Mouse (Mus musculus) heart, embryonic 11.5 days (tissue): ENCODE data around the gene Zfp385b. TPM values are rescaled to one million over a fixed set of nuclear protein-coding genes. Genes with fewer than 3 reads are reported as not detected.
A peak's percentile ranks its signal among the peaks of the same experiment; 100 is the strongest.

Experiments
- ATAC-seq: fragments of 200-750 bp; cut with Nextera tagmentation; replicated peaks from 2 replicates; pipeline ENCODE4 v1.8.0; 2017; ENCODE audit warnings: moderate library complexity; ENCODE audit not compliant: insufficient number of reproducible peaks, low FRiP score, low TSS enrichment
- H3K27ac ChIP-seq: fragments of 300-500 bp; sonication (generic); 2 replicates; pipeline ENCODE4 v1.5.1; 2014; ENCODE audit warnings: mild to moderate bottlenecking, low read depth, low read length
- H3K27me3 ChIP-seq: fragments of 300-500 bp; sonication (generic); 2 replicates; pipeline ENCODE4 v1.6.1; 2014; ENCODE audit warnings: mild to moderate bottlenecking, low read length, mixed read lengths; ENCODE audit not compliant: control insufficient read depth, insufficient read depth
- H3K36me3 ChIP-seq: fragments of 300-500 bp; sonication (generic); 2 replicates; pipeline ENCODE4 v1.6.1; 2014; ENCODE audit warnings: mild to moderate bottlenecking, low read length, moderate library complexity, mixed read lengths; ENCODE audit not compliant: control insufficient read depth, insufficient read depth
- H3K4me1 ChIP-seq: fragments of 300-500 bp; sonication (generic); 2 replicates; pipeline ENCODE4 v1.6.1; 2014; ENCODE audit warnings: low read length; ENCODE audit not compliant: control insufficient read depth, insufficient read depth
- H3K4me2 ChIP-seq: fragments of 300-500 bp; sonication (generic); 2 replicates; pipeline ENCODE4 v1.6.1; 2014; ENCODE audit warnings: mild to moderate bottlenecking, moderate library complexity
- H3K4me3 ChIP-seq: fragments of 300-500 bp; sonication (generic); 2 replicates; pipeline ENCODE4 v1.5.1; 2014; ENCODE audit warnings: low read depth, low read length
- H3K9ac ChIP-seq: fragments of 300-500 bp; sonication (generic); 2 replicates; pipeline ENCODE4 v1.6.1; 2014; ENCODE audit warnings: mild to moderate bottlenecking, low read depth, low read length, moderate library complexity
- H3K9me3 ChIP-seq: fragments of 300-500 bp; sonication (generic); replicated peaks from 2 replicates; pipeline ENCODE4 v1.6.1; 2016; ENCODE audit warnings: low read length; ENCODE audit not compliant: control insufficient read depth
- WGBS: fragments of 180-500 bp; shearing (Covaris S2); extraction: QIAGEN DNeasy Blood & Tissue Kit; methylation state at CpG from one replicate; pipeline ENCODE4 v1.1.7; 2014; ENCODE audit not compliant: insufficient replicate concordance; 5-methylcytosine and 5-hydroxymethylcytosine counted together
- polyA plus RNA-seq: library from polyadenylated mRNA; unstranded; fragments of >200 nt; fragmentation: Nextera tagmentation; extraction: Ambion mirVana; gene quantifications from 2 replicates; pipeline ENCODE4 v1.2.1, GENCODE M21; 2014

The Zfp385b gene
- polyA plus RNA-seq, 1 experiment from 2014 or later = 3.8 TPM

DNA sequence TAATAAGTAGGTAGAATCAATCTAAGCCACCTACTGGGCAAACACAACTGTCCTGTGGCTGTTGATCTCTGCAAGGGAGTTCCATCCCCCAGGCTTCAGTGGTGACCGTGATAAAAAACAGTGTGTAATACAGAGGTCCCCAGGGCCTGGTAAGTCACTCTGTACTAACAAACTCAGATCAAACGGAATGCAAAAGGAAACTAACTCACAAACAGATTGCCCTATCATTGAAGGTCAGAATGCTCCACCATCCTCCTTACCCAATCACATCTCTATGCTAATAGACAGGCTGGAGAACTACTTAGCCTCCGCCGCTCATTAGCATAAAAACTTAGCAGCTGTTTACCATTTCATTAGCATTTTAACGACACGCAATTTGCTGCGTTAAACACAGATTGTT is 313.1 kb downstream of the Zfp385b start:
- Histone ChIP-seq H3K4me2 (peak overlapping the region; percentile 57), H3K4me1 (no peaks in the 10 kb centered on the region; the same call in 1 of the 2 replicates), H3K27ac (no peak overlapping the region), H3K9me3 (no peaks in the 10 kb centered on the region), H3K36me3 (no peaks in the 10 kb centered on the region), H3K9ac (no peak overlapping the region), H3K4me3 (peak overlapping the region; percentile 14; the same call in 1 of the 2 replicates), H3K27me3 (no peaks in the 10 kb centered on the region)
- ATAC-seq = no peak
- WGBS = 8% methylated on average over 7 of the region's 7 CpGs

DNA sequence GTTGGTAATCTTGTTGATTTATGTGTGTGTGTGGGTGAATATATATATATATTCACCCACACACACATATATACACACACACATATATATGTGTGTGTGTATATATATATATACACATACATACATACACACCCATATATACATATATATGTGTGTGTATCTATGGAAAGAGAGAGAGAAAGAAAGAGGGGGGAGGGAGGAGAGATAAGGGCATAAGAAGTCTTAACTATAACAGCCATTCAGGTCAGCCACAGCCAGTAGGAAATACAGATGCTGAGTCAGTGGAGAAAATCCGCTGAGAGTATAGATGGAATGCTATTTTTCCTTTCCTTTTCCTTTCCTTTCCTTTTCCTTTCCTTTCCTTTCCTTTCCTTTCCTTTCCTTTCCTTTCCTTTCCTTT is 313.8 kb downstream of the Zfp385b start:
- WGBS = 53% methylated on average over 1 of the region's 1 CpGs
- Histone ChIP-seq H3K4me2 (no peak overlapping the region), H3K27ac (no peak overlapping the region), H3K9ac (no peak overlapping the region), H3K36me3 (no peaks in the 10 kb centered on the region), H3K27me3 (no peaks in the 10 kb centered on the region), H3K4me3 (no peak overlapping the region), H3K4me1 (no peaks in the 10 kb centered on the region; the same call in 1 of the 2 replicates), H3K9me3 (no peaks in the 10 kb centered on the region)
- no peak for ATAC-seq

DNA sequence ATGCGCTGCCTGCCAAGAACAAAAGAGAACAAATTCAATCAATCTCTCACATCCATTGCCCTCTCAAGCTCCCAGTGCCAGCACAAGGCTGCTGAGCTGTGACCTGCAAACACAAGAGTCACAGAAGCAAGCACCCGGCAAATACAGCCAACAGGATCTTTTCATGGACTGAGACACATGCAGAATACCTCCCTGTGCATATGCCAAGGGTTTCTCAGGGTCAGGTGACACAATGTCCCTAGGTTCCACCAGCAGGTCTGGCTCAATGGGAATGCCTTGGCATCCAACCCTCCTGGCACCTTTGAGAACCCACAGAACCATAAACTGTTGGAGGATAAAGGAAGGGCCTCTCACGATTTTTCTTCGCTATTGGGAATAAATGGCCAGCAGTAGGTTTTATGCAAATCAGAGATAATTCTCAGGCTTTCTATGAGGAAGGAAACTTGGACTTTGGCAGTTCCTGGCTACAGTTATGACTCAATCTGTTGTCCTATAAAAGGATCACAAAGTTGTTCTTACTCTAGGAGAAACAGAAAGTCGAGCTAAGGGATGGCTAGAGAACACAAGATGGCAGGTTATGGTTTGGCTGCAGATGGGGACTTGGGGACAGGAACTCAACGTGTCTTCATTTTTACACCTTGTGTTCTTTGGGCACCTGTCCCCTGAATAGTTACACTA is 315.6 kb downstream of the Zfp385b start:
- Histone ChIP-seq H3K36me3 (no peaks in the 10 kb centered on the region), H3K9me3 (no peaks in the 10 kb centered on the region), H3K4me3 (no peak overlapping the region), H3K4me1 (no peaks in the 10 kb centered on the region; the same call in 1 of the 2 replicates), H3K27ac (no peak overlapping the region), H3K4me2 (no peak overlapping the region), H3K9ac (no peak overlapping the region), H3K27me3 (no peaks in the 10 kb centered on the region)
- ATAC-seq = no peak
- WGBS = 86% methylated on average over 6 of the region's 6 CpGs

DNA sequence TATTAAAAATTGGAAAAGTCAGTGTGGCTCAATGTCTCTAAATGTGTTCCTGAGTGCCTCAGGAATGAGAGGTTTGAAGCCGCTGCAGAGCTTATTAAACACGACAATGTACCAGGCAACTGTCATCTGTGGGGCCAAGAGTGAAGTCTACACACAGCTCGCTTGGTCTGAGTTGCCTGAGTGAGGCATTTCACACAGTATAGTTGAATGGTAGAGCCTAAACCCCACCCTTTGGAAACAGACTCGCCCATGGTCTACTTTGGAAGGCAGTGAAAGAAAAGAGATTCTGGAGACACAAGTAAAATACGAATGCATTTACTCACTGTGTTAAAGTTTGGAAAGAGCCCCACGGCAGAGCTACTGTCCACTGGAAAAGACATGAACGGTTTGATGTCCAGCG is 316.2 kb downstream of the Zfp385b start:
- Histone ChIP-seq H3K27me3 (no peaks in the 10 kb centered on the region), H3K27ac (no peak overlapping the region), H3K4me3 (no peak overlapping the region), H3K9me3 (no peaks in the 10 kb centered on the region), H3K36me3 (no peaks in the 10 kb centered on the region), H3K9ac (no peak overlapping the region), H3K4me1 (no peaks in the 10 kb centered on the region; the same call in 1 of the 2 replicates), H3K4me2 (no peak overlapping the region)
- WGBS = 83% methylated on average over 8 of the region's 8 CpGs
- no peak for ATAC-seq

DNA sequence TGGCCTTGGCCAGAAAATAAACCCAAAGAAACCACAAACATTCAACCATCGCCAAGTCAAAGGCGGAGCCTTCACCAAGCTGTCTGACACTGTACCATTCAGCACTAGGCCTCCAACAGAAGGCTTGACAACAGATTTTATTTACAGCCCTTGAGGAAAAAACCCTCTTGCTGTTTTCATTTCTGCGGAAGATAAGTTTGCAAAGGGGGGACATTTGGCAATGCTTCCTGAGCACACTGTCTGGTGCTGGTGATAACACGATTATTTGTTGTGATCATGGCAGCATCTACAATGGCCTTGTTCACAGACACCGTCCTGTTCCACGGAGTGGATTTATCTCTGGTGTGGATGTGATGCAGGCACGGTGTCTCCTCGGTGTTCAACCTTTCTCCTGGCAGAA is 317.0 kb downstream of the Zfp385b start:
- no peaks in the 10 kb centered on the region for H3K36me3 ChIP-seq
- no peak for ATAC-seq
- H3K4me2 ChIP-seq = no peak overlapping the region

DNA sequence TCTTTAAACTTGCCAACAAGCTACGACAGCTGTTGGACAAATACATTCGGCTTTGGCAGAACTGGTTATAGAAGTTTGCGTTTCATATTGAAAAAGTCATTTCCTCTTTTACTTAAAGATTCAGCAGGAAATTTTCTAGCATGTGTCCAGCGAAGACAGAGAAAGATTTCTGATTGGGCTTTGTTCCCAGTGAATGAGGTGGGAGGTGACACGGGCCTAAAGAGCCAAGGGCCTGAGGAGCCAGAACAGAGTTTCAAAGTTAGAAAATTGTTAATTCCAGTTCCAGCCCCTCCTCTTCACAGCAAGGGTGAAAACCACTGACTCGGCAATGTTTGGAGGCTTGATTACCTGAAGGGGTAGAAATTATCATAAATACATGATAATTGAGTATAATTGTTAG is 319.0 kb downstream of the Zfp385b start:
- 0 out of 2 replicates have a peak, but pooled peaks cover 4% of the 10 kb centered on the region for H3K9me3 ChIP-seq
- WGBS = 75% methylated on average over 6 of the region's 6 CpGs
- no peak for ATAC-seq
- no peak overlapping the region for H3K4me3 ChIP-seq
- no peaks in the 10 kb centered on the region for H3K36me3 ChIP-seq
- H3K4me2 ChIP-seq = no peak overlapping the region
- no peak overlapping the region for H3K27ac ChIP-seq
- H3K9ac ChIP-seq = no peak overlapping the region
- H3K27me3 ChIP-seq = no peaks in the 10 kb centered on the region
- no peaks in the 10 kb centered on the region for H3K4me1 ChIP-seq

More for the DNA sequence above, 317.0 kb downstream of the Zfp385b start:
- Histone ChIP-seq H3K4me3 (no peak overlapping the region), H3K4me1 (no peaks in the 10 kb centered on the region; the same call in 1 of the 2 replicates), H3K9ac (no peak overlapping the region), H3K27ac (no peak overlapping the region), H3K9me3 (no peaks in the 10 kb centered on the region), H3K27me3 (no peaks in the 10 kb centered on the region)
- WGBS = 60% methylated on average over 8 of the region's 8 CpGs

DNA sequence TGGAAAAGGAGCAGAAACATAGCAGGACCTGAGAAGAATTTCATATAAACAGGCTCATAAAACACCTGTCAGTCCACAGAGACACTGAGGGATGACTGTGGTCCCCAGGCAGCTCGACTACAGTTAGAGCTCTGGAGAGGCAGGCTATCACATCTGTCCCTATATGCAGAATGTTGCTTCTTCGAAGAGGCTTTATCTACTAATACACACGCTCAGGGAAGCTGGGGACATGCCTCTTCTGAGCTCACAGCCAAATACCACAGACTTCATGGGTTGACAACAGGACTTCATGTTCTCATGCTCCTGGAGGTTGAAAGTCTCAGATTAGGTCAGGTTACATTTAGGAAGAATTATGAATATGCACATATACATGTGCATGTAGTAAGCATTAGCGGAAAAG is 321.1 kb downstream of the Zfp385b start:
- Histone ChIP-seq H3K27ac (no peak overlapping the region), H3K36me3 (no peaks in the 10 kb centered on the region), H3K4me1 (no peaks in the 10 kb centered on the region), H3K9ac (no peak overlapping the region), H3K4me3 (no peak overlapping the region), H3K4me2 (no peak overlapping the region), H3K27me3 (no peaks in the 10 kb centered on the region), H3K9me3 (0 out of 2 replicates have a peak, but pooled peaks cover 4% of the 10 kb centered on the region)
- 56% methylated on average over 4 of the region's 4 CpGs for WGBS
- no peak for ATAC-seq

DNA sequence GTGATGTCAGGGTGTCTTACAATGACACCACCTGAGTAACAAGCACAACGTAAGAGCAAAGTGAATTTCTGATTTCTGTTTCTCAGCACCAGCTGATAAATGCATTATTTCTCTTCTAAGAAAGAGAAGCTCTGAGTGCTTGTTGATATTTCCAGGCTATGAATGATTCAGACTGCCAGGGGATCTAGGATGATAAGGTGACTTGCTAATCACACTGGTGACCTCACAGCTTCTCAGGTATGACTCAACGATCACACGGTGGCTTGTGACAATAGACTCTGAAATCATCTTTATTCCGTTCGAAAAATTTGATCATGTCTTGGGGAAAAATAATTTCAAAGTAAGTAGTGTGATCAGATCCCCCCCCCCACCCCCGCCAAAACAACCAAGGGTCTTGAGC is 321.5 kb downstream of the Zfp385b start:
- Histone ChIP-seq H3K4me1 (no peaks in the 10 kb centered on the region), H3K9me3 (0 out of 2 replicates have a peak, but pooled peaks cover 4% of the 10 kb centered on the region), H3K9ac (no peak overlapping the region), H3K36me3 (no peaks in the 10 kb centered on the region), H3K27me3 (no peaks in the 10 kb centered on the region), H3K27ac (no peak overlapping the region), H3K4me3 (no peak overlapping the region), H3K4me2 (no peak overlapping the region)
- WGBS = 83% methylated on average over 6 of the region's 6 CpGs
- ATAC-seq = no peak

DNA sequence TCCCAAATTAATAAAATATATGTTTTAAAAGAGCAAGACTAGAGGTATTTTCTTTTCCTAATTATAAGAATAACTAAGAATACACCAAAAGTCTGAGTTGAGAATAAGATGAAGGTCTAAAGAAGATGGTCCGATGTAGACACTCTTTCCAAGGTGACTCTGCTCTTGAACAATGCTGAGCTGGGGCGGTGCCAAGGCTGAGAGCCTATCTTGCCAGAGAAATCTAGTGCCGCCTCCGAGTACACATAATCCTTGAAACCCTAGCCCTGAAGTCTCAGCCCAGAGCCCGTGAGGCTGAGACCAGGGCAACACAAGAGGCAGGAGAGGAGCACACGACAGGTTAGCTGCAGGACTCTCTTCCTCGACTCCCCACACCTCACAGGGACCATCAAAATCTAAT is 323.4 kb downstream of the Zfp385b start:
- ATAC-seq = no peak
- 80% methylated on average over 7 of the region's 7 CpGs for WGBS
- Histone ChIP-seq H3K36me3 (no peaks in the 10 kb centered on the region), H3K4me1 (no peaks in the 10 kb centered on the region), H3K27me3 (no peaks in the 10 kb centered on the region), H3K9ac (no peak overlapping the region), H3K4me2 (no peak overlapping the region), H3K4me3 (no peak overlapping the region), H3K9me3 (0 out of 2 replicates have a peak, but pooled peaks cover 4% of the 10 kb centered on the region), H3K27ac (no peak overlapping the region)
